Mouse (Mus musculus) ES-E14 (cell line): ENCODE data around the gene Ric3.

Experiments used
- CHD2 ChIP-seq: IDR thresholded peaks from 2 replicates; pipeline ENCODE4 v1.6.1; 2014; ENCODE audit warnings: mild to moderate bottlenecking, low read depth, low read length, inconsistent platforms
- HCFC1 ChIP-seq: IDR thresholded peaks from 2 replicates; pipeline ENCODE4 v1.6.1; 2012; ENCODE audit warnings: low read length, inconsistent platforms, borderline replicate concordance; ENCODE audit not compliant: insufficient read depth
- MAFK ChIP-seq: IDR thresholded peaks from 2 replicates; pipeline ENCODE4 v1.6.1; 2014; ENCODE audit warnings: mild to moderate bottlenecking, low read depth, low read length, inconsistent platforms; ENCODE audit not compliant: insufficient read depth
- ZC3H11A ChIP-seq: IDR thresholded peaks from 2 replicates; pipeline ENCODE4 v1.6.1; 2012; ENCODE audit warnings: low read depth, mild to moderate bottlenecking, inconsistent platforms, low read length, borderline replicate concordance

DNA sequence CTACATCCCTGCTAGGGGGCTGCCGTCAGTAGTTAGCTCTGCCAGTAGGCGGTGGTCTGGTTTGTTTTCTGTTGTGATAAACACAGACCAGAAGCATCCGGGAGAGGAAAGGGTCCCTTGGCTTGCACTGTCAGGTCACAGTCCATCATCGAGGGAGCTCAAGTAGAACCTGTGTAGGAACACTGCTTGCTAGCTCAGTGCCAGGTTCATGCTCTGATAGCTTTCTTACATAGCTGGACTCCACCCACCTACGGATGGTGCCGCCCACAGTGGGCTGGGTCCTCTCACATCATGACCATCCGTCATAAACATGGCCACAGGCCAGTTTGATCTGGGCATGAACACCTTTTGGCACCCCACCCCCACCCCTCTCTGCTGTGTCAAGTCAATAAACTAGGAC is 57.4 kb downstream of the Ric3 start:
- TF ChIP-seq HCFC1, result no peak
- TF ChIP-seq MAFK, result no peak
- no peak for TF ChIP-seq ZC3H11A
- no peak for TF ChIP-seq CHD2
